Mouse (Mus musculus): ENCODE results near the gene Arhgap45.

GRCm38 (mm10) chr10:79991099-79991498 is 25.4 kb upstream of the Arhgap45 start:
- TF ChIP-seq CTCF (IDR thresholded peaks at IDR 0.05; ENCODE audit: extremely low read depth, insufficient read depth, low read length) (no peak), POLR2A (IDR thresholded peaks at IDR 0.05; ENCODE audit: extremely low read depth, insufficient read depth, low read length) (no peak)
